Mouse (Mus musculus) heart, postnatal 0 days (tissue): ENCODE measurements around the gene Ppp1r12a. TPM values are rescaled to one million over a fixed set of nuclear protein-coding genes. Genes with fewer than 3 reads are reported as not detected.

Experiments
- ATAC-seq: fragments of 200-750 bp; cut with Nextera tagmentation; 2 replicates; pipeline ENCODE4 v1.8.0; 2017; ENCODE audit warnings: low read depth, moderate number of reproducible peaks, moderate library complexity; ENCODE audit not compliant: insufficient read depth
- DNase-seq: peaks from one replicate; pipeline ENCODE4 v3.0.0-alpha.2; 2016; ENCODE audit warnings: low spot score
- H3K27ac ChIP-seq: fragments of 300-500 bp; sonication (generic); 2 replicates; pipeline ENCODE4 v1.5.1; 2014; ENCODE audit warnings: low read depth, mild to moderate bottlenecking
- H3K27me3 ChIP-seq: fragments of 300-500 bp; sonication (generic); 2 replicates; pipeline ENCODE4 v1.6.1; 2014; ENCODE audit warnings: low read length, mixed read lengths; ENCODE audit not compliant: control insufficient read depth, insufficient read depth
- H3K36me3 ChIP-seq: fragments of 300-500 bp; sonication (generic); replicated peaks from 2 replicates; pipeline ENCODE4 v1.6.1; 2014; ENCODE audit warnings: low read length, mixed read lengths; ENCODE audit not compliant: control insufficient read depth, insufficient read depth
- H3K4me1 ChIP-seq: fragments of 300-500 bp; sonication (generic); 2 replicates; pipeline ENCODE4 v1.6.1; 2014; ENCODE audit warnings: antibody characterized with exemption; ENCODE audit not compliant: control insufficient read depth, insufficient read depth
- H3K4me2 ChIP-seq: fragments of 300-500 bp; sonication (generic); 2 replicates; pipeline ENCODE4 v1.6.1; 2014; ENCODE audit warnings: low read depth, mild to moderate bottlenecking, low read length, moderate library complexity
- H3K4me3 ChIP-seq: fragments of 300-500 bp; sonication (generic); 2 replicates; pipeline ENCODE4 v1.5.1; 2014; ENCODE audit warnings: low read depth, low read length
- H3K9ac ChIP-seq: fragments of 300-500 bp; sonication (generic); replicated peaks from 2 replicates; pipeline ENCODE4 v1.6.1; 2014; ENCODE audit warnings: low read depth, low read length, mixed read lengths
- H3K9me3 ChIP-seq: fragments of 300-500 bp; sonication (generic); replicated peaks from 2 replicates; pipeline ENCODE4 v1.6.1; 2016; ENCODE audit warnings: low read length; ENCODE audit not compliant: control insufficient read depth
- CTCF ChIP-seq: IDR thresholded peaks from 2 replicates; pipeline ENCODE4 v1.5.1; 2016; ENCODE audit warnings: antibody characterized with exemption, control low read depth, low read depth
- EP300 ChIP-seq: IDR thresholded peaks from 2 replicates; pipeline ENCODE4 v1.6.1; 2016; ENCODE audit warnings: antibody characterized with exemption, low read depth
- WGBS: fragments of 180-500 bp; shearing (Covaris S2); extraction: QIAGEN DNeasy Blood & Tissue Kit; methylation state at CpG from one replicate; pipeline ENCODE4 v1.1.7; 2014; 5-methylcytosine and 5-hydroxymethylcytosine counted together
- polyA plus RNA-seq: library from polyadenylated mRNA; unstranded; fragments of >200 nt; fragmentation: Nextera tagmentation; extraction: Ambion mirVana; gene quantifications from 2 replicates; pipeline ENCODE4 v1.2.1, GENCODE M21; 2015
- total RNA-seq: library from RNA; depleted of rRNA; stranded (reverse); fragments of >200 nt; gene quantifications from 2 replicates; pipeline ENCODE4 v1.2.3, GENCODE M21; 2014; ENCODE audit warnings: low replicate concordance

Gene Ppp1r12a
- total and polyA plus RNA-seq, 2 experiments from 2014 or later = 78.1 to 87.8 TPM

DNA sequence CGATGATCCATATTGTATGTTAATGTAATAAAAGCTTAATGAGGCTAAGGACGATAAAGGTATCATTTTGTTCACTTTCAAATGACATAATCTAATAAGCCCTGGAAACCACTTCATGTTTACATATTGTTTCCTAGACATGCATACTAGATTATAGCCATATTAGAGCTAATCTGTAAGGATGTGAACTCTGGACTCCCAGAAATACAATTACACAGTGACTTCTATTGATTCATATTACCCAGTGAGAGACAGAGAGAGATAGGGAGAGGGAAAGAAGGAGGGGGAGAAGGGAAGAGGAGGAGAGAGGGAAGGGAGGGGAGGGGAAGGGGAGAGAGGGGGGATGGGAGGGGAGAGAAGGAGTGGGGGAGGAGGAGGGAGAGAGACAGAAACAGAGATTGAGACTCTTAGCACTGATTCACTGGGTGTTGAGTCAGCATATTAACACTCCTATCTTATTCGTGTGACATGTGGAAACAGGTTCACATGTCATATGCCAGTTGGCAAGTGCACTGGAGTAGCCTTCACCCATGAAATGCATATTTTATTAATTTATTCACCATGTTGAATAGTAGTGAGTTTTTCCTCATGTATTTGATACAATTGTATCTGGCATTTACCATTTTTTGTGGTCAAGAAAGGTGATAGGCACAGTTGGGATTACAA is 36.9 kb upstream of the Ppp1r12a start:
- H3K9ac ChIP-seq = no peak overlapping the region
- WGBS = 87% methylated on average over 3 of the region's 3 CpGs
- H3K4me3 ChIP-seq = no peak overlapping the region
- no peak overlapping the region for H3K4me2 ChIP-seq
- no peaks in the 10 kb centered on the region for H3K27me3 ChIP-seq
- DNase-seq (no peak), ATAC-seq (no peak)
- 0 out of 2 replicates have a peak, but pooled peaks cover 3% of the 10 kb centered on the region for H3K4me1 ChIP-seq
- no peak overlapping the region for H3K27ac ChIP-seq
- no peaks in the 10 kb centered on the region for H3K36me3 ChIP-seq
- no peaks in the 10 kb centered on the region for H3K9me3 ChIP-seq
- TF ChIP-seq CTCF = no peak
- no peak for TF ChIP-seq EP300

DNA sequence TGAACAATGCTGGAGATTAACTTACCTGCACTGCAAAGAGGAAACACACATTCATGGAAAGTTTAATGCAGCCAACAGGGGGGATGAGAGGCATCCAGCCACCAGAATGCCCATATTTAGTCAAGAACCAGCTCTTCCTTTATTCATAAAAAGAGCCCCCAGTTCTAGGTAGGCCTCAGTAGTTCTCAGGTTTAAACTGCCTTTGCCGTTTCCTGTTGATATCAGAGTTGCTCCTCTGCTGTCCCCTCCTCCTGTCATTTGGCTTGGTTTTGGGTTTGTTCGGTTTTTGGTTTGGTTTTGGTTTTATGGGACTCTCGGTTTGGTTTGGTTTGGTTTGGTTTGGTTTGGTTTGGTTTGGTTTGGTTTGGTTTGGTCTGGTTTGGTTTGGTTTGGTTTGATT is 32.8 kb upstream of the Ppp1r12a start:
- Histone ChIP-seq H3K4me2 (no peak overlapping the region), H3K27ac (no peak overlapping the region), H3K9ac (no peak overlapping the region), H3K27me3 (no peaks in the 10 kb centered on the region), H3K36me3 (no peaks in the 10 kb centered on the region), H3K4me1 (peaks cover 13% of the 10 kb centered on the region), H3K9me3 (no peaks in the 10 kb centered on the region), H3K4me3 (no peak overlapping the region)
- no peak for DNase-seq
- TF ChIP-seq EP300 = no peak
- TF ChIP-seq CTCF = no peak
- WGBS = 87% methylated on average over 3 of the region's 3 CpGs
- ATAC-seq = no peak

DNA sequence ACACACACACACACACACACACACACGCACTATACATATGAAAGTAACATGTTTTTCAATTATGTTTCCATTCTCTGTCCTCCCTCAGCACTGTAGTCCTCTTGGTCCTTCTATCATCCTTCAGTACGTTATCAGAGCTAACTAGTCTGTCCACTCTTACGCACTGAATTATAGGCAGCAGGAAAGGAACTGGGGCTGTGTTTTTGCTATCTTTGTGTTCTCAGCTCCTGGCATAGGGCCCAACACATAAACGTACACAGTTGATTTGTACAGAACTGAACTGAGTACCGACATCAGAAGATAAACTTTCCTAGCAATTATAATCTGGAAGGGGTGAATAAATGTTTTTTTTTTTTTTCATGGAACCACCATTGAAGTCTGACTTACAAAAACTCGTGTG is 30.1 kb upstream of the Ppp1r12a start:
- Histone ChIP-seq H3K4me1 (peaks cover 14% of the 10 kb centered on the region), H3K9me3 (no peaks in the 10 kb centered on the region), H3K27me3 (no peaks in the 10 kb centered on the region), H3K36me3 (no peaks in the 10 kb centered on the region), H3K27ac (no peak overlapping the region), H3K4me2 (no peak overlapping the region), H3K4me3 (no peak overlapping the region), H3K9ac (no peak overlapping the region)
- DNase-seq (peak; percentile 19), ATAC-seq (no peak)
- TF ChIP-seq CTCF = no peak
- no peak for TF ChIP-seq EP300
- WGBS = 22% methylated on average over 6 of the region's 6 CpGs

DNA sequence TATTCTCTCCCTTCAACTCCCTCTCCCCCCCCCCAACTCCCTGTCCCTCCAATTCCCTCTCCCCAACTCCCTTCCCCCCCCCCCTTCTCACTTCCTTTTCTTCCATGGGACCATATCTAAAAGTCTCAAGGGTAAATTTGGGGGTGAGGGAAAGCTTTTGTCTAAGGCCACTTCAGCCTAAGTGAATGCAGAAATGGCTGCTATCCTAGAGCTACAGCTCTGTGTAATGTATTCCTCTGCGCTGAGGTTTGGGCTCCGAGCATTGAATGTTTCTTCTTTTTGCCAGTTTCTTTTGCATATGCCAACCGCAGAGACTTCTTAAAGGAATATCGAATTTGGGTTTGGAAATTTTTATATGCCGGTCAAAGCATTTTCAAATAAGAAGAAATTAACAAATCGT is 28.7 kb upstream of the Ppp1r12a start:
- DNase-seq = no peak
- Histone ChIP-seq H3K4me1 (peaks cover 14% of the 10 kb centered on the region), H3K4me2 (no peak overlapping the region; the same call in 1 of the 2 replicates), H3K4me3 (no peak overlapping the region), H3K36me3 (no peaks in the 10 kb centered on the region), H3K9ac (no peak overlapping the region), H3K9me3 (no peaks in the 10 kb centered on the region), H3K27ac (peak overlapping the region; percentile 70), H3K27me3 (no peaks in the 10 kb centered on the region)
- no peak for ATAC-seq
- WGBS = 72% methylated on average over 6 of the region's 6 CpGs
- TF ChIP-seq CTCF (no peak), EP300 (no peak)

DNA sequence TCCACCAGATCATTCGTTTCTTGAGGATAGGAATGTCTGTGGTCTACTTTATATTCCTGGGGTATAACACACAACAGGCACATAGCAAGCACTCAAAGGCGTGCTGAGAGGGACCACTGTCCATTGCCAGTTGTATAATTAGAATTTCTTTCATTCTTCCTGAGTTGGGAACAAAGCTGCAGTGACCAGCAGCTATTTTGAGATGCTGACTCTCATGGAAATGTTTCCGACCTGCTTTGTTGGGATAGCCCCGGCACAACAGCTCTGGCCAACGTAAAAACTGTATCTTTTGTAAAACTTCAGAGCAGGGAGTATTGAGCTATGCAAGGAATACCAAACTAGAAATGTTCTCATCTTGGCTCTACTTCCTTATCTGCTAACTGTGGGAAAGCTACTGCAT is 28.2 kb upstream of the Ppp1r12a start:
- TF ChIP-seq EP300 = no peak
- TF ChIP-seq CTCF = no peak
- H3K4me1 ChIP-seq = peaks cover 14% of the 10 kb centered on the region
- no peak overlapping the region for H3K4me3 ChIP-seq
- no peaks in the 10 kb centered on the region for H3K36me3 ChIP-seq
- no peaks in the 10 kb centered on the region for H3K27me3 ChIP-seq
- H3K9me3 ChIP-seq = no peaks in the 10 kb centered on the region
- H3K9ac ChIP-seq = no peak overlapping the region
- no peak overlapping the region; the same call in 1 of the 2 replicates for H3K4me2 ChIP-seq
- H3K27ac ChIP-seq = peak overlapping the region; percentile 70
- peak; percentile 79 for DNase-seq
- ATAC-seq = peak; percentile 81
- WGBS = 13% methylated on average over 5 of the region's 5 CpGs

DNA sequence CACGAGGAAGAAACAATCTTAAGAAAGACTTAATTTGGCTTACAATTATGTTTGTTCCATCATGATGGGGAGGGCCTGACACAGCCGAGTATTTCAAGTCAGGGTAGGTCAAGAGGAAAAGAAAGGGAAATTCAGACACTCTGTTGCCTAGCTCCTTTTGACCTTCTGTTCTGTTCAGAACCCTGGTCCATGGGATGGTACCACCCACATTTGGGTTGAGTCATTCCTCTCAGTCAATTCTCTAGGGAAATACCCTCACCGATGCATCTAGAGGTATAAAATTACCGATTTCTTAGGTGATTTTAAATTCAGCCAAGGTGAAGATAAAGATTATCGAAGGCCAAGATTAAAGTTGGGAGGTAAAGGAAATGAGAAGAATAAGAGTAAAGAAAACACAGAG is 23.6 kb upstream of the Ppp1r12a start:
- H3K9me3 ChIP-seq = no peaks in the 10 kb centered on the region
- no peak overlapping the region for H3K9ac ChIP-seq
- H3K27me3 ChIP-seq = no peaks in the 10 kb centered on the region
- DNase-seq (no peak), ATAC-seq (no peak)
- H3K4me1 ChIP-seq = peaks cover 9% of the 10 kb centered on the region
- no peak for TF ChIP-seq EP300
- no peak for TF ChIP-seq CTCF
- H3K27ac ChIP-seq = no peak overlapping the region
- no peak overlapping the region for H3K4me3 ChIP-seq
- 80% methylated on average over 5 of the region's 5 CpGs for WGBS
- no peak overlapping the region for H3K4me2 ChIP-seq
- H3K36me3 ChIP-seq = no peaks in the 10 kb centered on the region
